Mouse (Mus musculus) CD8-positive naive resting alpha-beta T cell, adult 2 months (primary cell): ENCODE measurements around the gene Dnah9.
A peak's percentile ranks its signal among the peaks of the same experiment; 100 is the strongest.

ENCODE experiments used
- DNase-seq, 2 experiments: peaks; one replicate each; pipeline ENCODE4 v3.0.0; 2022; ENCODE audit warnings: low read depth in 2 of 2, low spot score in 2 of 2

Dnah9 gene

GRCm38 (mm10) chr11:65801899-65802298 is 366.5 kb downstream of the Dnah9 start:
- no peak for DNase-seq

GRCm38 (mm10) chr11:65795896-65796295 is 372.5 kb downstream of the Dnah9 start:
- no peak for DNase-seq

- DNase-seq, result no peak
Observed at GRCm38 (mm10) chr11:65794428-65795219, 373.7 kb downstream of the Dnah9 start.

GRCm38 (mm10) chr11:65788154-65788553 is 380.2 kb downstream of the Dnah9 start, which contains the start of gene Map2k4:
Gene Map2k4, minus strand, starts transcription at chr11:65788297.
- DNase-seq, result peak; percentile 90 to 92

- DNase-seq, result peak in 1 of 2 experiments; percentile 9
Observed at GRCm38 (mm10) chr11:65787421-65788151, 380.8 kb downstream of the Dnah9 start.

GRCm38 (mm10) chr11:65786160-65786559 is 382.2 kb downstream of the Dnah9 start:
- DNase-seq, result no peak

- DNase-seq, result no peak
Observed at GRCm38 (mm10) chr11:65781596-65781995, 386.8 kb downstream of the Dnah9 start.
